Comparison of ENCODE assay signal across 9 mouse cellular contexts in genomic region chr9:99868606-99869005, GRCm38 (mm10). TPM values are rescaled to one million over a fixed set of nuclear protein-coding genes. Genes with fewer than 3 reads are reported as not detected.
DNase-seq lines count a peak whose midpoint lies in the region; ATAC-seq and TF ChIP-seq lines count a peak whose summit lies in the region.
"Had no signal": no experiment of that assay in that cellular context is flagged by ENCODE, and none has a peak within 500 bp of the region (broad histone marks: within the 10 kb centered on the region; RNA-seq: fewer than 3 reads in every experiment).

No protein-coding gene starts in this region.

- no peaks in the 10 kb centered on the region for H3K79me2 ChIP-seq in myocyte (ENCODE audit: control insufficient read depth, insufficient read depth)

- H3K9ac ChIP-seq in kidney, postnatal 0 days (ENCODE audit: low read depth, low read length): no peak overlapping the region
- H3K9ac ChIP-seq in hindbrain, embryonic 15.5 days: no peak overlapping the region

- 1% methylated on average over 26 of the region's 26 CpGs for WGBS in kidney, postnatal 0 days
- WGBS in embryonic facial prominence, embryonic 10.5 days: under 1% methylated on average over 26 of the region's 26 CpGs
- WGBS in hindbrain, embryonic 15.5 days: under 1% methylated on average over 26 of the region's 26 CpGs
- under 1% methylated on average over 26 of the region's 26 CpGs for WGBS in cerebellum, adult 2 months

- H3K4me2 ChIP-seq in kidney, postnatal 0 days (ENCODE audit: low read length): peak overlapping the region; percentile 34
- H3K4me2 ChIP-seq in hindbrain, embryonic 15.5 days: peak overlapping the region; percentile 41
- H3K4me2 ChIP-seq in myocyte (ENCODE audit: low read depth): peak overlapping the region; percentile 48

- H3K4me1 ChIP-seq in kidney, postnatal 0 days (replicated peaks; ENCODE audit: insufficient read depth, low read length): 0 out of 2 replicates have a peak, but pooled peaks cover 7% of the 10 kb centered on the region
- H3K4me1 ChIP-seq in embryonic facial prominence, embryonic 10.5 days: peaks cover 44% of the 10 kb centered on the region
- peaks cover 27% of the 10 kb centered on the region for H3K4me1 ChIP-seq in hindbrain, embryonic 15.5 days (replicated peaks)
- H3K4me1 ChIP-seq in cerebellum, adult 2 months (ENCODE audit: control insufficient read depth, insufficient read depth, low read length): no peaks in the 10 kb centered on the region

- no peak overlapping the region for H3K27ac ChIP-seq in kidney, postnatal 0 days
- H3K27ac ChIP-seq in embryonic facial prominence, embryonic 10.5 days (replicated peaks): no peak overlapping the region
- H3K27ac ChIP-seq in hindbrain, embryonic 15.5 days (replicated peaks): no peak overlapping the region
- H3K27ac ChIP-seq in cerebellum, adult 2 months (ENCODE audit: insufficient read depth, low read length): no peak overlapping the region

- no peak overlapping the region for H3ac ChIP-seq in myocyte (ENCODE audit: control insufficient read depth, insufficient read length)

- H3K9me3 ChIP-seq in kidney, postnatal 0 days (replicated peaks; ENCODE audit: low read length): no peaks in the 10 kb centered on the region
- no peaks in the 10 kb centered on the region for H3K9me3 ChIP-seq in embryonic facial prominence, embryonic 10.5 days
- no peaks in the 10 kb centered on the region for H3K9me3 ChIP-seq in hindbrain, embryonic 15.5 days

- ATAC-seq in kidney, postnatal 0 days (replicated peaks; ENCODE audit: low FRiP score, low read depth): no peak
- ATAC-seq in hindbrain, embryonic 15.5 days (ENCODE audit: low FRiP score, low read depth): no peak

- TF ChIP-seq CTCF in kidney, postnatal 0 days (IDR thresholded peaks at IDR 0.05; ENCODE audit: low read depth): no peak
- no peak for TF ChIP-seq CTCF in cerebellum, adult 2 months (IDR thresholded peaks at IDR 0.05; ENCODE audit: borderline replicate concordance, insufficient read depth, low read depth, low read length)

- no peaks in the 10 kb centered on the region for H3K36me3 ChIP-seq in kidney, postnatal 0 days (ENCODE audit: insufficient read depth, low read length)
- H3K36me3 ChIP-seq in embryonic facial prominence, embryonic 10.5 days (replicated peaks): no peaks in the 10 kb centered on the region
- H3K36me3 ChIP-seq in hindbrain, embryonic 15.5 days: no peaks in the 10 kb centered on the region
- no peaks in the 10 kb centered on the region for H3K36me3 ChIP-seq in myocyte (ENCODE audit: control insufficient read depth, insufficient read depth)

- H3K27me3 ChIP-seq in kidney, postnatal 0 days (ENCODE audit: insufficient read depth, low read length): peaks cover 85% of the 10 kb centered on the region
- H3K27me3 ChIP-seq in embryonic facial prominence, embryonic 10.5 days (replicated peaks; ENCODE audit: low read depth, poor library complexity, severe bottlenecking): peaks cover 100% of the 10 kb centered on the region
- H3K27me3 ChIP-seq in hindbrain, embryonic 15.5 days: peaks cover 70% of the 10 kb centered on the region
- H3K27me3 ChIP-seq in myocyte (ENCODE audit: control insufficient read depth, insufficient read depth, insufficient read length): peaks cover 63% of the 10 kb centered on the region
- peaks cover 12% of the 10 kb centered on the region; the same call in 1 of the 2 replicates for H3K27me3 ChIP-seq in cerebellum, adult 2 months (ENCODE audit: control insufficient read depth, insufficient read depth, low read length)

- no peak for TF ChIP-seq POLR2A in myocyte (IDR thresholded peaks at IDR 0.05; ENCODE audit: insufficient read length, low read depth)
- no peak for TF ChIP-seq POLR2A in cerebellum, adult 2 months (IDR thresholded peaks at IDR 0.05; ENCODE audit: borderline replicate concordance, insufficient read depth, low read length)

- peak overlapping the region; percentile 13; the same call in 1 of the 2 replicates for H3K4me3 ChIP-seq in kidney, postnatal 0 days (replicated peaks; ENCODE audit: low read depth, low read length)
- peak overlapping the region; percentile 42 for H3K4me3 ChIP-seq in embryonic facial prominence, embryonic 10.5 days
- H3K4me3 ChIP-seq in hindbrain, embryonic 15.5 days: peak overlapping the region; percentile 17
- H3K4me3 ChIP-seq in myocyte: no peak overlapping the region
- H3K4me3 ChIP-seq in cerebellum, adult 2 months (replicated peaks; ENCODE audit: insufficient read depth, low read depth, low read length): no peak overlapping the region

- DNase-seq in kidney, postnatal 0 days (ENCODE audit: low spot score): peak; percentile 36
- DNase-seq in kidney, adult 18-20 months: no peak
- peak; percentile 73 for DNase-seq in embryonic facial prominence, embryonic 10.5 days (ENCODE audit: low spot score)
- DNase-seq in urinary bladder, postnatal 10 days (ENCODE audit: low spot score): no peak
- DNase-seq in cerebellum, adult 2 months: no peak
- DNase-seq in adrenal gland, postnatal 4 days (ENCODE audit: low spot score in 2 of 2): no peak

TF ChIP-seq in myocyte, 11 proteins besides CTCF, POLR2A, EP300 and RAD21:
- no peak for TF ChIP-seq TCF3 (IDR thresholded peaks at IDR 0.05; ENCODE audit: insufficient read length, low read depth)
- TF ChIP-seq SRF (IDR thresholded peaks at IDR 0.05; ENCODE audit: control insufficient read depth, insufficient read length, low read depth): no peak
- no peak for TF ChIP-seq MYOG (IDR thresholded peaks at IDR 0.05; ENCODE audit: control insufficient read depth in 1 of 3, insufficient read depth in 1 of 3, insufficient read length in 2 of 3, low read depth in 2 of 3)
- TF ChIP-seq E2F4 (IDR thresholded peaks at IDR 0.05; ENCODE audit: insufficient read depth): no peak
- TF ChIP-seq CEBPB (IDR thresholded peaks at IDR 0.05; ENCODE audit: insufficient read depth, poor library complexity, severe bottlenecking): no peak
- TF ChIP-seq POLR2AphosphoS2 (IDR thresholded peaks at IDR 0.05; ENCODE audit: insufficient read length, low read depth): no peak
- no peak for TF ChIP-seq TCF12 (IDR thresholded peaks at IDR 0.05; ENCODE audit: insufficient read depth, poor library complexity, severe bottlenecking)

RNA-seq across cellular contexts. Expression of gene Sox14, which starts 7.4 kb away (rescaled TPM):
- not detected in 2 replicates for polyA plus RNA-seq in kidney, postnatal 0 days (2015; fragmentation: Nextera tagmentation; extraction: Ambion mirVana)
- 2.0 and 2.8 TPM in 2 replicates for polyA plus RNA-seq in embryonic facial prominence, embryonic 10.5 days (2016; fragmentation: Nextera tagmentation; extraction: Ambion mirVana)
- 11.0 and 15.3 TPM in 2 replicates for polyA plus RNA-seq in hindbrain, embryonic 15.5 days (2015; fragmentation: Nextera tagmentation; extraction: Ambion mirVana)
- not detected for polyA plus RNA-seq in myocyte (2012; fragmentation: generic; extraction: Trizol)
- polyA plus RNA-seq in cerebellum, adult 2 months (2012; rRNA removed): 0.70 and 0.78 TPM in 2 replicates
- total RNA-seq in adrenal gland, postnatal 4 days (2021): not detected
- polyA plus RNA-seq: small intestine, adult 2 months had no signal

Comparison
In these comparisons a context has a peak if more than half of its experiments do, and no peak if none do; other contexts are left out.
1. DNase-seq: peak in kidney, postnatal 0 days (single experiment) and embryonic facial prominence, embryonic 10.5 days (single experiment); none in kidney, adult 18-20 months (single experiment), urinary bladder, postnatal 10 days (single experiment), cerebellum, adult 2 months (0 of 2) and adrenal gland, postnatal 4 days (0 of 2).
2. H3K4me3 ChIP-seq: peak in kidney, postnatal 0 days (single experiment), embryonic facial prominence, embryonic 10.5 days (single experiment) and hindbrain, embryonic 15.5 days (single experiment); none in myocyte (single experiment) and cerebellum, adult 2 months (single experiment).
3. Peak in every context shown above with its lines, with median percentiles within 50 percentile points of each other: H3K4me2 ChIP-seq.